Mouse (Mus musculus): ENCODE results near the gene Fev.

DNA sequence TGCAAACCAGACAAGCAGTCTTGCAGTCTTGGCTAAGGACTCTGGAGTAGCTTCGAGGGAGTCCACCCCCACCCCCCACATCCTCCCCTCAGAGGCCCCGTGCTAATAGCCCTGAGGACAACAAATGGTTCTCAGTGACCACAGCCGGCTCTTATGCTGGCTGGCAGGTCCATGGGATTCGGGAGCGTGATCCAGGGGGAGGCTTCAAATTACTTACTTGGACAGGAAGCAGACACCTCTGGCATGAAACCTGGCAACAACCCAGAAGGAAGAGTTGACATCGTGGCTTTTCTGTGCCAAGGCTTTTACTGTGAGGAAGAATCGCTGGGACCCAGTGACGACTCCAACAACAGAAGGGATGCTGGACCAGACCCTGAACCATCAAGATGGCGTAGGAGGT is 38.9 kb downstream of the Fev start:
- TF ChIP-seq CTCF (IDR thresholded peaks at IDR 0.05; ENCODE audit: borderline replicate concordance, control insufficient read depth, extremely low read depth, insufficient read depth, low read length, poor library complexity): no peak
- TF ChIP-seq POLR2A (IDR thresholded peaks at IDR 0.05; ENCODE audit: control insufficient read depth, extremely low read depth, insufficient read depth, low read length, poor library complexity): no peak
